Mouse (Mus musculus) heart, adult 11 months (tissue): ENCODE data around the gene Ctsa.
"Not testable (repeated sequence)": the region's sequence is repeated elsewhere in the genome, so short reads cannot be mapped to it uniquely, and the experiment has no call there.

Experiments
- DNase-seq: peaks from one replicate; pipeline ENCODE4 v3.0.0; 2022

Ctsa gene

GRCm38 (mm10) chr2:164856309-164857100, 23.8 kb downstream of the Ctsa start:
- peak; percentile 97 for DNase-seq

- peak; percentile 99 for DNase-seq
Measured at GRCm38 (mm10) chr2:164857101-164857821, 24.6 kb downstream of the Ctsa start, which contains the start of gene Pltp. Pltp (minus strand) TSS chr2:164857711.

- peak; percentile 92 for DNase-seq
Measured at GRCm38 (mm10) chr2:164857842-164858553, 25.3 kb downstream of the Ctsa start.

- peak; percentile 85 for DNase-seq
Measured at GRCm38 (mm10) chr2:164859155-164859554, 26.5 kb downstream of the Ctsa start.

GRCm38 (mm10) chr2:164859640-164860432, 27.2 kb downstream of the Ctsa start:
- no peak for DNase-seq

- DNase-seq: peak; percentile 89
Measured at GRCm38 (mm10) chr2:164861094-164861493, 28.4 kb downstream of the Ctsa start.

GRCm38 (mm10) chr2:164862179-164862861, 29.6 kb downstream of the Ctsa start:
- DNase-seq: peak; percentile 98

- DNase-seq: peak; percentile 88
Measured at GRCm38 (mm10) chr2:164863411-164863810, 30.7 kb downstream of the Ctsa start.

GRCm38 (mm10) chr2:164864593-164864992, 31.9 kb downstream of the Ctsa start:
- DNase-seq: peak; percentile 84

- DNase-seq: peak; percentile 99
Measured at GRCm38 (mm10) chr2:164866741-164867551, 34.3 kb downstream of the Ctsa start.

GRCm38 (mm10) chr2:164867566-164867965, 34.9 kb downstream of the Ctsa start:
- no peak for DNase-seq

- DNase-seq: peak; percentile 94
Measured at GRCm38 (mm10) chr2:164868491-164868890, 35.8 kb downstream of the Ctsa start.

- DNase-seq: no peak
Measured at GRCm38 (mm10) chr2:164871602-164872303, 39.1 kb downstream of the Ctsa start.

GRCm38 (mm10) chr2:164873621-164874020, 40.9 kb downstream of the Ctsa start:
- DNase-seq: peak; percentile 92

- DNase-seq: peak; percentile 99
Measured at GRCm38 (mm10) chr2:164874239-164874769, 41.6 kb downstream of the Ctsa start.

GRCm38 (mm10) chr2:164875648-164876047, 43.0 kb downstream of the Ctsa start:
- DNase-seq: not testable (repeated sequence)

GRCm38 (mm10) chr2:164877376-164878215, 44.9 kb downstream of the Ctsa start:
- not testable (repeated sequence) for DNase-seq

GRCm38 (mm10) chr2:164878509-164879227, 46.0 kb downstream of the Ctsa start:
- DNase-seq: peak; percentile 98
